Mouse (Mus musculus) thymus, adult 18-20 months (tissue): ENCODE results near the gene Ctnnbl1.

Experiments
- DNase-seq, 2 experiments: peaks; one replicate each; pipeline ENCODE4 v3.0.0; 2022; ENCODE audit warnings: mixed read lengths in 2 of 2

Ctnnbl1 gene

DNA sequence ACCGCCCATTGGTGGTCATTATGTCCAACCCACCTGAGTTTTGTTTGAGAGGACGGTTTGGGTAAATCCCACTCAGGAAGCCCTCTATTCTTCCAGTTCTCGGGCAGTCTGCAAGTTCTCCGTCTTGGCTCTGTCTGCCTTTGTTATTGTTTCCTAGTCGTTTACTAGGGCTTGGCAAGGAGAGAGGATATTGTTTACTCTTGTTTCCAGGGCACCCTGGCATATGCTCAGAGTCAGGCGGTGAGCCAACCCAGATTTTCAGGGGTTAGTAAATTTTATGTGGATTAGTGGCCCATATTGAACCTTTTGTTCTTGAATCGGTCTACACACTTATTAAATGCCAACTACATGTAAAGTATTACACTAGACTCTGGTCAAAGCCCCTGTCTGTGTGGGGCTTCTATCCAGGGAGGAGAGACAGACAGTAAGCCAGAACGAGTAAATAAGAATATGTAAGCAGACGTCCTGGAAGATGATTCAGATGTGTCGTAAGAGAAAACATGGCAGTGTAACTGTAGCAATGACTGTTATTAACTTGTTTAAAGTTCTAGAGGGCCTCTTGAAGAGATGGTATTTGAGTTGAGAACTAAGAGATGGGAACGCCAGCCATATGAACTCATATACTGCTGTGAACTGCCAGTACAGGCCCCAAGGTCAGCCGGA is 13.9 kb downstream of the Ctnnbl1 start:
- no peak for DNase-seq

DNA sequence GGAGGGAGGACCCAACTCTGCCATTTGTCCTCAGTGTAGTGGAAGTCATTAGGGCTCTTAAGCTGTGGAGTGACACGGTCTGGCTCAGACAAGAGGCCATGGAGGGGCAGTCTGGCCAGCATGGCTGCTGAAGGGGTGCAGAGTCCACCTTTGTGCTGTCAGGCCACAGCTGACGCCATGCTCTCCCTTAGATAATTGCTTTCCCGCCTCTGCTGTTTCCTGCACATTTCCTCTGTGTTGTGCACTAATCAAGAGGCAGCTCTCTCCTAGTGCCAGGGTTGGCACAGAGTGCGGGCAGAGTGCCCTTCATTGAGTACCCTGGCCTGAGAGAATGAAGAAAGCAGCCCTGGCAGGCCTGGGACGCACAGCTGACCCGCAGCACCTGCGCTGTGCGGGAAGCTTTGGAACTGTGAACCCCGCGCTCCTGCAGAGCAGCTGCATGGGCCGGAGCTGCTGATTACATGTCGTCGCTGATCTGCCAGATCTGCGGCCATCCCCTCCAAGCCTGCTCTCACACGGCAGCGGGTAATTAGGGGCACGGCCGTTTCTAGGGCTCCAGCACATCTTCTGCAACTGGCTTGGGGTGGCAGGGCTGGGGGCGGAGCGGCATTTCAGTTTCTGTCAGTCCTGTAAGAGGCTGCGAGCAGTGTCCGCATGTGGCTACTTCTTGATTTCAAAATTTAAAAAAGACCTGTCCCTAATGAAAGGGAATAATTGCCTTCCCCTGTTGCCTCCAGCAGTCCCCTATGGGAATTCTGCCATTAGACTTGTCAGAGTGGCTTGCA is 14.6 kb downstream of the Ctnnbl1 start:
- no peak for DNase-seq

DNA sequence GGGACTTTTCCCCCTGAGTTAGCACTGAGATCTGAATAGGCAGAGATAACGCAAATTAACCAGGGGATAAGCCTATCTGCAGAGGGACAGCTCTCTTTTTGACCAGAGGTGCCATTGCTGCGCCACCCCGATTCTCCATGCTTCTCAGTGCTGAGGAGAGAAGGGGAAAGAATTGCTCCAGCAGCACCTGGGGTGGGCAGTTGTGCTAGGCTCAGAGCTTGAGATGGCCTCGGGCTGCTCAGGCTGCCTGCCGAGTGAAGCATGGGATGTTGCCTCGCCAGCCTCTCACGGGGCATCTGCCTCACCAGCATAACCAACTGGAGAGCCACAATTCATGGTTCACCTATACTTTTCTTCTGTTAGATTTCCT is 15.2 kb downstream of the Ctnnbl1 start:
- no peak for DNase-seq

DNA sequence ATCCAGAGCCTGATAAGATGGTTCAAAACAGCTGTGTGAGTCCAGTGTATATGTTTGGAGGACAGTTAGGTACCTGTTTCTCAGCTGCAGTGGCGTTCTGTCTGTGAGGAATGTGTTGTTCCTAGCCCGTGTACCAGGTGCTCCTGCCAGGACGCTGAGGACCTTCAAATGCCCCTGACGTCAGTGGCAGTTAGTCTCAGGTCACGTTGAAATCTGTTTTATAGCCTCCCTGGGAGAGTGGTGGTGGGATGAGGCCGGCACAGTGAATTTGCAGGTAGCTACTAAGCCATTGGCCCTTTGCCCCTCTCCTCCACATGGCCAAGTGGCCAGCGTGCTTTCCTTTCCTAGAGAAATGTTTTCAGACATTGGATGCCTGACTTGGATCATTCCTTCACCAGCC is 18.6 kb downstream of the Ctnnbl1 start:
- no peak for DNase-seq

DNA sequence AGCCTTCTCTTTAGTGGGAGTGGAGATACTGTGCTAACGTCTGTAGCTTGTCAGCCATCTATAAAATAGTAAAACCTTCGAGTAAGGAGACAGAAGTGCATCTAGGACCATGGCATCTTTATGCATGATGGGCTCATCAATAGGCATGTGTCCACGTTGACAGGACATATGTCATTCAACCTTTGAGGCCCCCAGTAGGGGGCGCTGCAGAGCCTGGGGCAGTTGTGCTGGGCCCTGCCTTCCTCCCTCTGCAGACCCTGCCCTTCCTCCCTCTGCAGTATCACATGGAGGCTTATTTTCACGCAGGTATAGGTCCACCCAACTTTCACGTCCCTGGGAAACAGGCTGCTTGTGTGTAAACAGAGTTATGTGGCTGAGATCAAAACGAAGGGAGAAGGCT is 19.0 kb downstream of the Ctnnbl1 start:
- DNase-seq, result no peak

DNA sequence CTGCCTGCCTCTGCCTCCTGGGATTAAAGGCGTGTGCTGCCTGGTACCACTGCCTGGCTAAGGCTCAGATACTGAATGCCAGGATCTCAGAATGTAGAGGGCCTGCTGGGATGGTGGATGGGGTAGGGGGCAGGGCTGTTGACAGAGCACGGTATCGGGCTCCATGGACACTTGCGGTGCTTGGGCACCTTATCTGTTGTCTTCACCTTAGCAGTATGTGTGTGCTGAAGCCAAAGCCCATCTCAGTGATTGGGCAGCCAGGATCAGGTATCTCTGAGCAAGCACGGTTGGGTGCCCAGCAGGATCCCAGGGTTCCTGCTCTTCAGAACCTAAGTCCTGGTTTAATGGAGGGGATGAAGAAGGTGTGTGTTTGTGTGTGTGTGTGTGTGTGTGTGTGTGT is 21.2 kb downstream of the Ctnnbl1 start:
- no peak for DNase-seq

DNA sequence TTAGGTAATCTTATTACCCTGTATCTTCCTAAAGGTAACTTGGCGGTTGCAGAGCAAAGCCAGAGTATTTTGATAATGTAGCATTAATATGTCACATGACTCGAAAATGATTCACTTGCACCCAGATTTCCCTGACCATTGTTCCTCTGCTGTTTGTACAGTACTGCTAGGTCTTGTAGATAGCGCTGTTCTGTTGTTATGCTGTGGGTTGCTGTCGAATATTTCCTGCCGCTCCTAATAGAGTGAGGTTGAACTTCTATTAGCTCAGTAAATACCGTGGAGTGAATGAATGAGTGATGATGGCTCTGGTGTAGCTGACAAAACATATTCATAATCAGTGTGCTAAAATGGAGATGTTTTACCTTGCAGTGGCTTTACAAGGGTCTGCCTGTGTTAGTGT is 22.5 kb downstream of the Ctnnbl1 start:
- no peak for DNase-seq

DNA sequence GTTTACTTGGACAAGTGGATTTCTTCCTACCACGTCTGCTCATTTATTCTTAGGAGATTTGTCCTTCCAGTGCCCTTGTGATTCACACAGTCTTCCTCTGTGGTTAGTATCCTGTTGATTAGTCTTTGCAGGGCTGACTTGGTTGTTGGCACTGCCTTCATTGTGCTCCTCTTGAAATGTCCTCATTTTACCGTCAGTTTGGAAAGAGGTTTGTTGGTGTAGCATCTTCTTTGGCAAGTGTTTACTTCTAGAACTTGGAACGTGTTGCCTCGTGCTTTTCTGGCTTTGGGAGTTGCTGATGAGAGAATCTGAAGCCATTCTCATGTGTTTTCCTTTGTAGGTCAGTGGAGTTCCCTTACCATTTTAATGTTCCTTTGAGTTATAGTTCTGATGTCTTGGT is 25.7 kb downstream of the Ctnnbl1 start:
- no peak for DNase-seq

DNA sequence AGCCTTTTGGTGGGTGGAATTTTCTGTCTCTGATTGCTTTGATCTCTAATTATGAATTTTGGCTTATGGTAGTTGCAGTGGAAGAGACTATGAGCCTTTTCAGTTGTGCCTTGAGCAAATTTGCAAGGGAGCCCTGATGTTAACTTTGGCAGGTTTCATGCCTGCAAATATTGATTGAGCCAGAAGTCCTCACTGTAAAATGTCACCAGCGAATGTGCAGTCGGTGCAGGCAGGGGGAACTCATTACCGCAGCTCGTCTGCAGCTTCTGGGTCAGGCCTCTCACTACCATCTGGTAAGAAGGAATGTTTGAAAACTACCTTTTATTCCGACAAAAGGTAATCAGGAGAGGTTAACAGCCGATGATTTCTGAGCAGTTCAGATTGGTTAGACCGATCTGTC is 29.4 kb downstream of the Ctnnbl1 start:
- no peak for DNase-seq

DNA sequence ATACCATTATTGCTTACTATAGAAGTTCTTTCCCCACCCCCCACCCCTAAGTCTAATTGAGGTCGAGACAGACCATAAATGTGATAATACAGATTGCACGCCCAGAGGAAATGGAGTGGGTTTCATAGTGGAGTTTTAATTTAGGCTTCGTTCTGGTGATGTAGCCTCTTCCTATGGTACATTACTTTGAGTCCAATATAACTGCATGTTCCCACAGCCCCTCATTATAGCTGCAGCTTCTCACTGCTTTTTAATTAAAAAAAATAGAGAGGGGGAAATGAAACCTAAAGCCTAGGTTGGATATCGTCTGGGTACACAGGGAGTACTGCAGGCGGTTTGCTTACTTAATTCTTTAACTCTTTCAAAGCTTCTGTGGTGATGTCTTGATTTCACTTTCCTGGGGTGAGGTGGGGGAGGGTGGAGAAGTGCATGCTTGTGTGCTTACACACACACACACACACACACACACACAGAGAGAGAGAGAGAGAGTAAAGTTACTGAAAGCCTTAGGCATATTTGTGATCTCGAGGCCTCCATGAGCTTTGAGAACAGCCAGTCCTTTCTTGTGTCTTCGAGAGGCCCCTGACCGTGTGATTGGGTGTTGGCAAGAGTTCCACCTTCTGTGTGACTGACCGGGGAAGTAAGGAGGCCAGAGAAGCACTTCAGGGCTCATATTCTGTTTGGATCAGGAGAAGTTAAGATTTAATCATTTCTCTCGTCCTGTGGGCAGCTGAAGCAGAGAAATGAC is 31.7 kb downstream of the Ctnnbl1 start:
- DNase-seq, result no peak

DNA sequence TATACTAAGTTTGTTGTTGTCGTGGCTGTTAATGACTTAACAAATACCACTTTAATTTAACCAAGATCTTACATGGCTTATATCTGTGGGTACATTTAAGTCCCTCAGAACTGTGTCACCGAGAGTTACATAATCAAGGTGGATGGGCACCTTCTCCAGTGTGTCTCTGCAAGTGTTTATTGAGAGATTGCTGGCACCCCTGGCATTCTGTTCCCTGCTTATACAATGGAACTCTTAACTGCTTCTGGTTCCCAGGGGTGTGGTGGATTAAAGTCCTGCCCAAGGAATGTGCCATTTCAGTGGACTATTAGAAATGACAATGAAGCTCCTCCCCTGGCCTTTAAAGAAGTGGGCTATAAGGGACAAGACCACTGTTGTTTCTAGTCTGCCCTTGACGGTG is 33.6 kb downstream of the Ctnnbl1 start:
- no peak for DNase-seq

DNA sequence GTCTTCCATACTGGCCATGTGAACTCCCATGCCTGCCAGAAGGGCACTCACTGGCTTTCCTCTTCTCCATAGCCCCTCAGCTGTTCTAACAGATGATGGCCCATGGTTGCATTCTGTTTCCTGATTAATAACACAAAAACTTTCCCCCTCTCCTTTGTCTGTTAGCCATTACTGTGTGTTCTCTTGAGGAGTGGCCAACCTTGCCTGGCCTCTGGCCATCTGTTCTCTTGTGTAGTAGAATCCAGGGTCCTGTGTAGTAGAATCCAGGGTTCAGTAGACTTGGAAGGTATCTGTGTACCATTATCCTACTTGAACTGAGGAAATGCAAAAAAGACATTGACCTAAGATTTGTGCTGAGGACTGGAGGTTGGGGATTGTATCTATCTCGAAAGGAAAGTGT is 36.5 kb downstream of the Ctnnbl1 start:
- no peak for DNase-seq

DNA sequence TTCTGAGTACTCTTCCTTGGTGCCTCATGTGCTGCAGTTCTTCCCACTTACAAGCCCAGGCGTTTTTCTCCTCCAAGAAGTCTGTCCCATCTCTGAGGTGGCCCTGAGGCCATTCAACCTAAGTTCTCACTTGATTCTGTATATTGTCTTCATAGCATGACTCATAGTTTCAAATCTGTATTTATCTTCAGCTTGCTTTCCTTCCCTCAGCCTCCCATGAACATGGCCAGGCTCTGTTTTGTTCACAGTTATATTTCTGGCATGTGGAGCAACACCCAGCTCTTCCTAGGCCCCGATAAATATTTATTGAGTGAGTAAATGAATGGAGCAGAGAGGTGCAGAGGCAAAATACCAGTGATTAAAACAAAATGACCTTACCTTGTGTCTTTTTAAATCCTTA is 38.8 kb downstream of the Ctnnbl1 start:
- DNase-seq, result no peak

DNA sequence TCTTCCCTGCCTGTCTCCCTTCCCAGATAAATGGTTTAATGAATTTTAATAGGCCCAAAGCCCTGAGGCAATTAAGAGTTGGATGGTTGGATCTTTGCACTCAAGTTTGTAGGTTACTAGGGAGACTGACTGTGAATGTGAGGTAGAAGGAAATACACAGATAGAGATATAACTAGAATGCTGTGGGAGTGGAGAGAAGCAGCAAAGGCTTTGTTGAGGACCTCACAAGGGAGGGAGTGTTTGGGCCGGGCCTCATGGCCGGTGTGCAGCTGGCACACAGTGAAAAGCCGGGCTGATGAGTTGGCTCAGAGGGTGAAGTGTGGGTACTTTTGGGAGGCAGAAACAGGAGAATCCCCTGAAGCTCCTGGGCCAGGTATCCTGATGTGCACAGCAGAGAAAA is 43.8 kb downstream of the Ctnnbl1 start:
- DNase-seq, result no peak

DNA sequence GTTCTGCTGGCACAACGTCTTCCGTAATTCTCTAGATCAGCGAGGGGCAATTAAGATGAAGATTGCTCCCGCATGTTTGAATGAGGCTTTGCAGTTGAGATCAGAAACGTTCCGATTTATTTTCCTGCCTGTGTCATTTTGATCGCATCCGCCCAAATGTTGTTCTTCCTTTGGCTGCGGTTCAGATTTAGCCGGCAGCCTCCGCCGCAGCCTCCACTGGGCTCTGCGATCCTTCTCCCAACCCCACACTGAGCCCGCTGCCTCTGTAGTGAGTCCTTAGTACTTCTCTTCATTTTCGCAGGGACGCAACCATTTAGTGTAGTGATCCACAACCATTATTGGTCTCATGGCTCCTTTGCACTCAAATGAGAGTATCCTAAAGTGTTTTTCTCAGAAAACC is 46.0 kb downstream of the Ctnnbl1 start:
- DNase-seq, result no peak

DNA sequence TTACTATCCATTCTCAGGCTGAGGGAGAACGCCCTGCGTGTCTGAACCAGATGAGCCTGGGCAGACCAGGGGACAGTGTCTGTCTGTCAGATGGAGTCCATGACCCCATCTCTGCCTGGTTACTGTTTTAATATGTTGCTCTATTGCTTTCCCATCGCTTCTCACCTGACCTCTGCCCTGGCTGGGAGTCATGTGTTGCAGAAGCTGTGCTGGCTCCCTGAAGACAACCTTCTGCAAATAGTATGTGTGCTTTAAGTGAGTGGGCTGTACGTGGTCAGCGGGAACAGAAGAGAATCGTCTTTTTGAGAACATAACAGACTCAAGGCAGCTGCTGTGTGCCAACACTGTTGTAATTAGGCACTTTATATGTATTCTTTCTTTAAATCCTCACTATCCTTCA is 47.0 kb downstream of the Ctnnbl1 start:
- no peak for DNase-seq

DNA sequence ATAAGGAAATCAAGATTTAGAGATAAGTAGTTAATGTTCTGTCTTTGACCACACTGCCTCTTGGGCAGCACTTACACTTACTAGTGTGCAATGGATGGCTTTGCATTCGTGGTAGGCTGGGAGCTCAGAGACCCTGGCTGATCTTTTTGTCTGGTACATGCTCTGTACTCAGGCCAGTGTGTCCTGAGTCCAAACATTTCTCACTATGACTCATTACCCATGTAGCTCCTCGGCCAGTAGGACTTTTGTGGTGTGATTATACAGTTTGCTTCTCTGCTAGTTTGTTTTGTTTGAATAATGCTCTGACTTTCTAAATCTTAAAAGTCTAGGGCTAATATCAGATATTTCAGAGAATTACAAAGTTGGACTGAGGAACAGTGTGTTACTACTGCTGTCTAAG is 47.4 kb downstream of the Ctnnbl1 start:
- no peak for DNase-seq

DNA sequence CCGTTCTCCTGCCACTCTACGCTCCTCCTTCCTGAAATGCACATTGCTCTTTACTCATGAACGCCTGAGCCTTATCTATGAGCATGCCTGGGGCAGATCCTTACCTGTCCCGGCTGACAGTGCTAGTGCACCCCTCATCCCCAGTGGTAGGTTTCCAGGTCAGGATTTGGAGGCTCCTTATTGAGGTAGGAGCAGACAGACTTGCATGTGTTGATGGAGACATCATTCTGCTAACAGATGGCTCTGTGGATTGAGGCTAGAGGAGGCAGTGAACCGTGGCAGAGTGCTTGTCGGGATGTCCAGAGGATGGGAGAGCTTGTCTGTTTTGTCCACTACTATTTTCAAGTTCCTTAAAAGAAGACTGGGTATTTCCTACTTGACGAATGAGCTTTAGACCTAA is 52.0 kb downstream of the Ctnnbl1 start:
- no peak for DNase-seq

DNA sequence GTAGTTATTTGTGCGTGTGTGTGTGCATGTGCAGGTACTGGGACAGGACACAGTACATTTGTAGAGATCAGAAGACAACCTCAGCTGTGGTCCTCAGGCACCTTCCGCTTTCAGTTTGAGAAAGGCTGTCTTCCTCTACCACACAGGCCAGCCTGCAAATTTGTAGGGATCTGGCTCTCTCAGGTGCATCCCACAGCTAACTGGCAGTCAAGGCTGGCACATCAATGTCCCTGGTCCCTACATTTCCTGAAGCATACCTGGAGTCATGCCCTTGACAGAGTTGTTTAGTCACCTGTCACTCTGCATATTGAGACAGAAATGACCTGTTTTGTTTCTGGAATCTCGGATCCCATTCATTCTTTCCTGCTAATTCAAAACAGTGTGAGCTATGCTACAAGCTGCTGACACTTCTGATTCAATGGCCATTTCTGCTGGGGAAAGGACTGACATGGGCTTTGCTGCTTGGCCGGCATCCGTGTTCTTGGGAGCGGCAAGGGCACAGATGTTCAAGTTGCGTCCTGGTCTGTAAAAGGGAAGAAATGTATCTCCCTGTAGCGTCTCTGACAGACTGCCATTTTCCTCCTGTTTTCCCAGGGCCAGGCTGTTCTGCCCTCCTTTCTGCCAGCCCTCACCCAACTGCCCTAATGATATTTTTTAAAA is 53.8 kb downstream of the Ctnnbl1 start:
- no peak for DNase-seq

DNA sequence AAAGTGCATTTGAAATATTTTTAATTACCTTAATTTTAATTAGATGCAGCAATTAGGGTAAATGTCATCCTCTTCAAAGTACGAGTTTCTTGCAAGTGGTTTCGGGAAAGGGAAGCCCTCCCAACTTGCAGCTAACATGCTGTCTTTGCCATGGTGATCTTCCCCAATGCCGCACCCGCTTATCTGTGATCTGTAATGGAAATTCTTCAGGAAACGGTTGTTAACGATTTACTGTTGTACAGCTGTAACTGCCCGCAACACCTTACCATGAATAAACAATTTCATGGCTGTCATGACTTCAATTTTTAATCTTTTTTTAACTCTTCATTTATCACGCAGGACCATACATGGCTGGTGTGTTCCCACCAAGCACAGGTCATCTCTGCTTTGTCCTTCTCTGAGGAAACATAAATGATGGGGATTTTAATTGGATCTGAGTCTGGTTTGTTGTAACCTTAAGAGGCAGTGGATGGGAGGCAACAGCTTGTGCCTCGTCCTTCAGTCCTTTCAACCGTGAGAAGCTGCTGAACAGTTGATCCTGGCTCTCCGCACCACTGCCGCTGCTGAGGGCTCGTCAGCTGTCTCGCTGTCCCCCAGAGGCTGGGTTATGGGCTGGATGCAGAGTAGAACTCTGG is 54.4 kb downstream of the Ctnnbl1 start:
- no peak for DNase-seq

DNA sequence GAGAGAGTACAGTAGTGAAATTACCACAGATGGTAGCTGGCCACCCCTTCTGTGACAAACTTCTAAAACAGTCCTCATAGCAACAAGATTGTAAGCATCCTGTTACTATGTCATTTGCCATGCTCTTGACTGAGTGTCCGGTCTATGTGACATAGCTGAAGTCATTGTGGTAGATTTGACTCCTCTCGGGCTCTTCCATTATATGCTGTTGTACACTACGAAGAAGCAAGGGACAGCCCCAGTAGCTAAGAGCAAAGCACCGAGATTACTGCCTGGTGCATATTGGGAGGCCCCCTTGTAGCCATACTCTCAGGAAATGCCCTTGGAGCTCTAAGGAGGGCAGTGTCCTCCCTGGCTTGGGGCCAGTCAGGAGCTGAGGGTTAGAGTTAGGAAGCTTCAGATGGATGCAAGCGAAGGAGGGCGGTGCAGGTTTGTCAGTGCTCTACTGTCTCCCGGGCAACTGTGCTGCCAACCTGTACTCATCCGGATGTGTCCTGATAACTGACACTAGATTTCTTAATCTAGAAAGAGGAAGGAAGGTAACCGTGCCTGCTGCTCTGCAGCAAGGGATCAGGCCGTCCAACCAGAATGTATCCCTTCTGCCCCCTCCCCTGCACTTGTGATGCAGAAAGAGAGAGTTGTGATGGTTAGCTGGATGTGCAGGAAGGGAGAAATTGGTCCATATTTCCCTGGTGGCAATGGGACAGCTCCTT is 55.8 kb downstream of the Ctnnbl1 start:
- no peak for DNase-seq

DNA sequence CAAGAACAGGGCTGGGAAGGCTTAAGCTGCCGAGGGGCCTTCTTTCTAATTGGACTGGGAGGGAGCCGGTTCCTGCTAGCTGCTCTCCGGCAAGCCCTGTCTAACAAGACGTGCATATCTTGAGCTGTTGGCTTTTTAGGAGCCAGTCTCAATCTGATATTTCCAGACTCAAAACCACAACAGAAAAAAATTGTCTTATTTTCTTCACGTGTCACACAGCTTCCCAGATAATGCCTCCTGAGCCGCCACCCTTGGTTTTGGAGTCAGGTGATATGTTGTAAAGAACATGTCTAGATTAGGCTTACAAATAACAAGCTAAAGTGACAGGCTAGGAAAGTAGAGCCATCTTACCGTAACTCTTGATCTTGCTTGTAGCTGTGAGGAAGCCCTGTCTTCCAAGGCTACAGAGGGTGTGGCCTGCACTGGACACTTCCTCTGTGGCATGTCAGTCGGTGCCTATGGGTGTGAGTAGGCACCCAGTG is 56.7 kb downstream of the Ctnnbl1 start:
- DNase-seq, result no peak
